Comparison of ENCODE assay signal across 8 mouse cellular contexts in genomic region chr9:25519193-25519592, GRCm38 (mm10). TPM values are rescaled to one million over a fixed set of nuclear protein-coding genes. Genes with fewer than 3 reads are reported as not detected.
A peak's percentile ranks its signal among the peaks of the same experiment; 100 is the strongest.
DNase-seq lines count a peak whose midpoint lies in the region; TF ChIP-seq lines count a peak whose summit lies in the region.
"Had no signal": no experiment of that assay in that cellular context is flagged by ENCODE, and none has a peak within 500 bp of the region (broad histone marks: within the 10 kb centered on the region; RNA-seq: fewer than 3 reads in every experiment).

No protein-coding gene starts in this region.

- no peak overlapping the region for H3K27ac ChIP-seq in cerebellum, adult 2 months (ENCODE audit: insufficient read depth, low read length)

- peaks cover 25% of the 10 kb centered on the region for H3K4me1 ChIP-seq in cerebellum, adult 2 months (ENCODE audit: control insufficient read depth, insufficient read depth, low read length)

- intact Hi-C loops in heart, postnatal 10 days (cut with DNase I), result no loop called here

- DNase-seq in layer of hippocampus, adult 9-11 months, result peak; percentile 57
- no peak for DNase-seq in layer of hippocampus, adult 18-20 months (ENCODE audit: low spot score in 2 of 2)
- DNase-seq in cerebellum, adult 2 months, result peak; percentile 42 to 72
- peak; percentile 52 to 73 for DNase-seq in cerebellum, postnatal 25 days
- DNase-seq in heart, postnatal 10 days, result peak; percentile 64 to 66
- no peak for DNase-seq in urinary bladder, adult 18-20 months (ENCODE audit: low spot score in 2 of 2)
- no peak for DNase-seq in spleen, postnatal 4 days (ENCODE audit: low spot score in 2 of 2)
- DNase-seq: thymus, postnatal 4 days had no signal

- TF ChIP-seq POLR2A in cerebellum, adult 2 months (IDR thresholded peaks at IDR 0.05; ENCODE audit: borderline replicate concordance, insufficient read depth, low read length), result no peak

- H3K27me3 ChIP-seq in cerebellum, adult 2 months (ENCODE audit: control insufficient read depth, insufficient read depth, low read length), result no peaks in the 10 kb centered on the region

- whole genome bisulfite sequencing in cerebellum, adult 2 months, result 14% methylated on average over 6 of the region's 6 CpGs

- TF ChIP-seq CTCF in cerebellum, adult 2 months (IDR thresholded peaks at IDR 0.05; ENCODE audit: borderline replicate concordance, insufficient read depth, low read depth, low read length), result no peak

- H3K4me3 ChIP-seq in cerebellum, adult 2 months (replicated peaks; ENCODE audit: insufficient read depth, low read depth, low read length), result no peak overlapping the region

RNA-seq across cellular contexts. Expression of gene Eepd1, which starts 37.8 kb away (rescaled TPM):
- 10 to 100 TPM; 18.7 to 19.6 TPM for total RNA-seq in layer of hippocampus, adult 18-20 months (2021)
- polyA plus RNA-seq in cerebellum, adult 2 months (2012; rRNA removed), result 11.0 and 11.2 TPM in 2 replicates
- 10 to 100 TPM; 21.3 to 27.3 TPM for total RNA-seq in heart, postnatal 10 days (2021)

Comparison
In these comparisons a context has a peak if more than half of its experiments do, and no peak if none do; other contexts are left out.
1. DNase-seq: peak in layer of hippocampus, adult 9-11 months (single experiment), cerebellum, adult 2 months (2 of 2), cerebellum, postnatal 25 days (2 of 2) and heart, postnatal 10 days (2 of 2); none in layer of hippocampus, adult 18-20 months (0 of 2), urinary bladder, adult 18-20 months (0 of 2) and spleen, postnatal 4 days (0 of 2).